Mouse (Mus musculus): ENCODE data around the gene Brip1. TPM values are rescaled to one million over a fixed set of nuclear protein-coding genes. Genes with fewer than 3 reads are reported as not detected.
"Not testable (repeated sequence)": the region's sequence is repeated elsewhere in the genome, so short reads cannot be mapped to it uniquely, and the experiment has no call there.

Gene Brip1
- 1 to 10 TPM; 2.4 to 2.9 TPM for total RNA-seq (2021)

DNA sequence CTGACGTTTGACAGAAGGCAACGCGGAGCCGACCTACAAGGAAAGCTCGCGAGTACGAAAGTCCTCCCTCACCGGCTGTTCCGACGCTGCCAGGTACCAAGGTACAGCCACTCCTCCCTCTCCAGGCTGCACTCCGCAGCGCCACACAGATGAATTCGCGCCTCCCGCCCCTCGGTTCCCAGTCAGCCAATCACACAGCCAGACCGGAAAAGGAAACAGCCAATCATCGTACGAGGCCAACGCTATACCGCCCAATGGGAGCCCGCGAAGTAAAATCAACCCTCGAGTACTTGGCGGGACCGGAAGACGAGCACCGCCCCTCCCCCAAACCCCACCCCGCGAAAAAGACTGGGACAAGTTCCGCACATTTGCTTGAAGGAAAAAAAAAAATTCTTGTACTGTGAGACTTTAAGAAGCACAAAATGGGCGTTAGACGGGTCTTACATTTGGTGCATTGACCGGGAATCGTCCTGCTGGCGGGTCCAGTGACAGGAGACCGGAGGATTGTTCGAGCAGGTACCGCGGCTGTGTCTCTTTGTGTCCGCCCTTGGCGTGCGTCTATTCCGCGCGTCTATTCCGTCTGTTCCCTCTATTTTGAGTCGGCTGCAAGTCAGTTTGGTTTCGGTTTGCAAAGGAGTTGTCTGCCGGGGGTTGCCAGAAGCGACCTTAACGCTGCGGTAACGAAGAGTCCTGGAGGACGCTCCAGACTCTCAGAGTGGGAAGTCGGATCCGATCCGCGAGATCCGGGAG, at the start of gene Brip1:
Gene Brip1, minus strand, starts transcription at position 157 of the 750 bp plus-strand sequence.
- intact Hi-C loops (cut with DNase I), result no loop called here
- peak; percentile 94 to 96 for DNase-seq

- no peak for DNase-seq
- intact Hi-C loops (cut with DNase I), result no loop called here
Observed at GRCm38 (mm10) chr11:86232446-86232845, 31.5 kb upstream of the Brip1 start.

DNA sequence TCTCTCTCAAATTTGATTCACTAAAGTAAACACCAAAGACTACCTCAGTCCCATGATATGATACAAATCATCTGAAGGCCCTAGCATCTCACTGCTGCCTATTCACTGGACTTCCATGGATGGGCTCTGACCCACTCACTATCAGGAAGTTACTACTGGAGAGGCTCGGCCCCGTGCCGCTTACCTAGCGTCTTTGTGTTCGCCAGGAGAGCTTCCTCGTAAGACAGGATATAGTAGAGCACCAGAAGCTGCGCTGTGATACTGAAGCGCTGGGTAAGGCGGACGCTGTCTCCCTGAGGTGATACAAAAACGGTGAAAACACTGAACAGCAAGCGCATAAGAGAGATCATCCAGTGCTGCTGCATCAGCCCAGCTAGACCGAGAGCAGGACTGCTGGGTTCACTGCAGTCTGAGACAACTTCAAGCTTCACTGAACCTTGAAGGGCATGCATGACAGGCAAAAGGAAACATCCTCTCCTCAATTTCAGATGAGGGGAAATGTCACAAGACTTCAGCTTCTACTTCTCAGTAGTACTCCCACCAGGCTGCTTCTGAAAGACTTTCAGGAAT, 30.9 kb upstream of the Brip1 start:
- DNase-seq, result no peak
- intact Hi-C loops (cut with DNase I), result no loop called here

DNA sequence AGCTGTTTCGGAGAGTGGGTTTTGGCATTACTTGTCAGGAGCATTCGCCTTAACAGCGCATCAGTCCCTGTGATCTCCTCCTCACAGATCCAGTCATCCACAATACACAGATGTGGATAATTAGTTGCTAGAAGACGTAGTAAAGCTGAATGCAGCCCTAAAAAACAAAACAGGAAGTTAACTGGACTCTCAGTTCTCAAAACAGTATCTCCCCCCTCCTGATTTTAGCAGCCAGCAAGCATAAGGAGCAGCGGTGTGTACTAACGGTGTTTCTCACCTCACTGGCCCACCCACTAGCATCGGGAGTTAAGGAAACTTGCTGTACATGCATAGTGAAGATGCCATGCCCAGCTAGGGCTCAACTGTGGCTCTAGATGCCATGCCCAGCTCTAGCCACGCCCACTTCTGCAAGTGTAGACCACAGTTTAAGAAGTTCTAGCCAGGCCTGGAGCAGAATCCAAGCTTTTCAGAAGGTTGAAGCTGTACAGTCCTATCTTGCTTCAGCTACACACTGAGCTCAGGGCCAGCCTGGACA, 25.7 kb upstream of the Brip1 start:
- no peak for DNase-seq
- intact Hi-C loops (cut with DNase I), result no loop called here

GRCm38 (mm10) chr11:86225761-86226160, 24.8 kb upstream of the Brip1 start:
- DNase-seq, result no peak
- intact Hi-C loops (cut with DNase I), result no loop called here

DNA sequence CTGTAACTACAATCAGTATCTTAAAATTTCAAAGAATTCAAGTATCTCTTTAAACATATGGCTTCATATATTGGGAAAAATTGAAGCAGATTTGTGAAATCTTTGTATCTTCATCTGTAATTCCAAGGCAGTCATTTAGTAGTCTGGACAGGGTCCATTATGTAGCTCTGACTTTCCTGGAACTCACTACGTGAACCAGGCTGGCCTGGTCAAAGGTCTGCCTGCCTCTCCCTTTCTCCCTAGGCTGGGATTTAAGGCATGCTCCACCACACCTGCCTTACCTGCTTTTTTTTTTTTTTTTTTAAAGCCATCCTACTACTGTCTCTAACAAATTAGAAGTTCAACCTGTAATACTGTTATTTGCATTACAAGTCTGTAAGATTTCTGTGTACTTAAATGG, 10.8 kb upstream of the Brip1 start:
- intact Hi-C loops (cut with DNase I), result no loop called here
- no peak for DNase-seq

DNA sequence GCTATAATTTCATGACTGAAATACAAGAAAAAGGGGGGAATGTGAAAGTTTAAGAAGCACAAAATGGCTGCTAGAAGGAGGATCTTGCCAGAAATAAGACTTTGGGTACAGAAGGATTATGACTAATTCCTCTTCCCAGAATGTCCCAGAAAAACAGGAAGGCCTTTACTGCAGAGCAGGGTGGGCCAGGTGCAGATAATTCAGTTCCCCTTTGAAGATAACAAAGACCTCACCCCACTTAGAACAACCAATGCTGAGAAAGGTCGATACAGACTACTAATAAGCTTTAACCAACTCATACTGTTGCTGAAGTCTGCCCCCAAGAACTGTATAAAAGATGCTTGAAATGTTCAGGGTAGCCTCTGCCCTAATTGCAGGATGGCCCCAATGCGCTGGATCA, 8.1 kb upstream of the Brip1 start:
- intact Hi-C loops (cut with DNase I), result no loop called here
- DNase-seq, result no peak

DNA sequence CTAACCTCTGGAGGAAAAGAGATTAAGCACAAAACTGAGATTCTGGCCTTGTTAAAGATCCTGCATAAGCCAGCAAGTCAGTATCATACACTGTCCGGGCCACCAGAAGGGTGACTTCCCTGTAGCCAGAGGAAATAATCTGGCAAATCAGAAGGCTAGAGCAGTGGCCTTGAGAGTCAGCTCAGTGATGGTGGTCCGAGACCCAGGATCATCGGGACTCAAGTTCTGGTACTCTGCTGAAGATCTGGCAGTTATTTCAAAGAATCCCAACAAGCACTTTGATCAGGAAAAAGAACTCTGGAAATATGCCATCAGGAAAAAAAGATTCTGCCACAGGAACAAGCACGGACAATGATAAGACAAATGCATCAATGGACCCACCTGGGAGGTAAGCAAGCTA, 4.9 kb upstream of the Brip1 start:
- intact Hi-C loops (cut with DNase I), result no loop called here
- no peak for DNase-seq

GRCm38 (mm10) chr11:86205031-86205430, 4.0 kb upstream of the Brip1 start:
- no peak for DNase-seq
- intact Hi-C loops (cut with DNase I), result no loop called here

- intact Hi-C loops (cut with DNase I), result no loop called here
- peak; percentile 11 to 31 for DNase-seq
Observed at GRCm38 (mm10) chr11:86201901-86202675, 1.1 kb upstream of the Brip1 start.

- DNase-seq, result no peak
- intact Hi-C loops (cut with DNase I), result no loop called here
Observed at GRCm38 (mm10) chr11:86200460-86201021, 452 bp downstream of the Brip1 start.

GRCm38 (mm10) chr11:86199733-86200132, 1.3 kb downstream of the Brip1 start:
- DNase-seq, result no peak
- intact Hi-C loops (cut with DNase I), result no loop called here

DNA sequence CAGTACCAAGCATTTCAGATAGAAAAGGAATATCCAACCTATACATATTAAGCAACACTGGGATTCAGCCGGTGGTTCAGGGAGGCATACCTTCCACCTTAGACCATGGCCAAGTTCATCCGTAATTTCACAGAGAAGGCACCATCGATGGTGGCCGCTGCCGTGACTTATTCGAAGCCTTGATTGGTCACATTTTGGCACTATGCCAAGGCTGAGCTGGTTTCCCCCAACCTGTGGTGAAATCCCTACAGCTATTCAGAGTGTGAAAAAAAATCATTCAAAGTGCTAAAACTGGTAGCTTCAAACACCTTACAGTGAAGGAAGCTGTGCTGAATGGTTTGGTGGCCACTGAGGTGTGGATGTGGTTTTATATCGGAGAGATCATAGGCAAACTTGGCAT, 15.8 kb downstream of the Brip1 start:
- intact Hi-C loops (cut with DNase I); DNase-seq: not testable (repeated sequence)

- intact Hi-C loops (cut with DNase I), result loop anchor here (2.0 to 10.0 kb wide), 2 partner anchors 331 to 791 kb away; no protein-coding TSS in a partner anchor
Observed at GRCm38 (mm10) chr11:86175833-86176232, 25.2 kb downstream of the Brip1 start.

GRCm38 (mm10) chr11:86174173-86174572, 26.8 kb downstream of the Brip1 start:
- intact Hi-C loops (cut with DNase I), result loop anchor here (2.0 to 10.0 kb wide), 5 partner anchors 107 to 789 kb away; no protein-coding TSS in a partner anchor
- peak; percentile 66 to 82 for DNase-seq

More at GRCm38 (mm10) chr11:86175833-86176232, 25.2 kb downstream of the Brip1 start:
- no peak for DNase-seq

DNA sequence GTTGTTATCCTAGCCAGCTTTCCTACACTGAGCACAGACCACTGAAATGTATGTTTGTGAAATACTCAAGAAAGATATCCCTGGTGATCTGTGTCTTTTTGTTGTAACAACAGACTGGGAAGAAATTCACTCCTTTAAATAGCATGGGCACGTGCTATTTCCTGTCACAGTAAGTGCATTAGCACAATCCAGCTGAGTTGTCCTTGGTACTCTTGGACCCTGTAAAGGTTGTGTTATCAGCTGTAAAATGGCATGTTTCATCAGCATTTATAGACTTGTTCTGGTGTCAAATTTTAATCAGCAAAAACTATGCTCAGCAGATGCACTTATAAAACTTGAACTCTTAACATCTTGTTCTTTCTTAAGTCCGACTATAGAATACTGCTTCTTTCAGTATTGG, 30.2 kb downstream of the Brip1 start:
- DNase-seq, result no peak
- intact Hi-C loops (cut with DNase I), result loop anchor here (5.0 to 10.0 kb wide), 4 partner anchors 103 to 786 kb away; no protein-coding TSS in a partner anchor

DNA sequence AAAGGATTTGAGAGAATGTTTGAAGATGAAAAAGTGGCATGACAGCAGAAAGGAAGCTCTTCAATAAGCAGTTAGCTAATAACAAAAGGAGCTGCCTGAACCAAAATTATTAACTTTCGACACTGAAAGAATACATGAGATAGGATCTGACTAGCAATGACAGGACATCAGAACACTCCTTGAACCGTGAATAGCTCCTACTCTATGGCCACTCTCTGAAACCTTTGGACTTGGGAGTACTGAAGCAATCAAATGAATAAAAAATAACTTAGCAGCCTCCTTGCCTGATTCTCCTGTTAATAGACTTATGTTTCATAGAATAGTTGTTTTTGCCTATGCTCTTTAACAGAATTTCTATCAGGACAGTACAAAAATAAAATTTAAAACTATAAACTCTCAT, 40.7 kb downstream of the Brip1 start:
- intact Hi-C loops (cut with DNase I), result no loop called here
- DNase-seq, result no peak

DNA sequence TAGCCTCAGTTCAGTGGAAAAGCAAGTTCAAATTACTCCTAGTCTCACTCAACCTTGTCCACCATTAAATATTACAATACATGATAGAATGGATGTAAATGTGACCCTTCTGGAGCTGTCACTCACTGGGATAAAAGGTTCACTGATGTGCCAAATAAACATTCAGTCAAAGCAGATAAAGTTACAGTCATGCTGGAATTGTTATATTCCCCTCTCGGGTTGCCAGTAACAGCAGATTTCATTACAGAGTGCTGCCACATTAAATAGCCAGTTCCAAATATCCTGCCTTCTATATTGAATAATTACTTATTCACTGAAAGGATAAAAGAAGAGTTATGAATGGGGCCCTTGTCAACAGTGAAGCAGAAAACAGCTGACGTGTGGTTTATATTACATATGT, 42.0 kb downstream of the Brip1 start:
- DNase-seq, result no peak
- intact Hi-C loops (cut with DNase I), result no loop called here

GRCm38 (mm10) chr11:86155638-86156037, 45.4 kb downstream of the Brip1 start:
- intact Hi-C loops (cut with DNase I), result no loop called here
- DNase-seq, result no peak

DNA sequence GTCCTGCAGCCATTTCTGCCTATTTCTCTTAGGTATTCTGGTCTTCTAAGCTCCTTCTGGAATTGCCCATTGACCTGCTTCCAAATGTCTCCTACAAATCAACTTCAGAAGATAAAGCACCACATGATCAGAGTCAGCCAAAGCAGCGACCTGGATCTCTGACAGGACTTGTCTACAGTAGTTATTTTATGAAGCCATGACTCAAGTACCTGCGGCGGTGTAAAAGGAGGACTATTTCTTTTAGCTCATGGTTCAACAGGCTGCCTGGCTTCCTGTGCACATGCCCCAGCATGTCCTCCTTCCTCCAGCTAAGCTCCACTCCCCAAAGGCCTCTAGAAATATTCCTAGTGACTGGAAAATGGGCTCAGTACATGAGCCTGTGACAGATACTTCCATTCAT, 69.7 kb downstream of the Brip1 start:
- intact Hi-C loops (cut with DNase I), result no loop called here

More for the DNA sequence above, 69.7 kb downstream of the Brip1 start:
- DNase-seq, result peak in 1 of 2 experiments; percentile 6

Data from heart, postnatal 10 days (tissue).